Mouse (Mus musculus) layer of hippocampus, postnatal 10 days (tissue): ENCODE measurements around the gene Timm17a. TPM values are rescaled to one million over a fixed set of nuclear protein-coding genes. Genes with fewer than 3 reads are reported as not detected.
A peak's percentile ranks its signal among the peaks of the same experiment; 100 is the strongest.

Source experiments
- DNase-seq, 2 experiments: peaks; one replicate each; pipeline ENCODE4 v3.0.0; 2021; ENCODE audit warnings: low spot score in 2 of 2
- total RNA-seq, 2 experiments: library from RNA; stranded (reverse); gene quantifications; 2 replicates each; pipeline ENCODE4 v1.2.3; 2021

The Timm17a gene
- total RNA-seq, 2 experiments from 2014 or later = 154 to 163 TPM

GRCm38 (mm10) chr1:135281841-135282240 lies 31.7 kb downstream of the Timm17a start:
- DNase-seq = no peak

- peak; percentile 57 to 74 for DNase-seq
Measured at GRCm38 (mm10) chr1:135280646-135281045, 32.9 kb downstream of the Timm17a start.

GRCm38 (mm10) chr1:135271371-135271770 lies 42.2 kb downstream of the Timm17a start:
- DNase-seq = no peak

- no peak for DNase-seq
Measured at GRCm38 (mm10) chr1:135267663-135268446, 45.7 kb downstream of the Timm17a start.

GRCm38 (mm10) chr1:135265834-135266233 lies 47.7 kb downstream of the Timm17a start:
- no peak for DNase-seq

- no peak for DNase-seq
Measured at GRCm38 (mm10) chr1:135263316-135263715, 50.3 kb downstream of the Timm17a start.

- no peak for DNase-seq
Measured at GRCm38 (mm10) chr1:135262329-135262728, 51.2 kb downstream of the Timm17a start.

GRCm38 (mm10) chr1:135260931-135261330 lies 52.6 kb downstream of the Timm17a start:
- no peak for DNase-seq

- DNase-seq = peak; percentile 87 to 88
Measured at GRCm38 (mm10) chr1:135259128-135259436, 54.5 kb downstream of the Timm17a start.

GRCm38 (mm10) chr1:135258380-135259127 lies 55.0 kb downstream of the Timm17a start, which contains the start of gene Elf3:
Elf3 (minus strand) TSS chr1:135258568.
- DNase-seq = peak; percentile 18 to 24

- no peak for DNase-seq
Measured at GRCm38 (mm10) chr1:135256299-135256698, 57.3 kb downstream of the Timm17a start.

GRCm38 (mm10) chr1:135252854-135253253 lies 60.7 kb downstream of the Timm17a start:
- no peak for DNase-seq

GRCm38 (mm10) chr1:135251405-135251804 lies 62.2 kb downstream of the Timm17a start:
- no peak for DNase-seq

- no peak for DNase-seq
Measured at GRCm38 (mm10) chr1:135250706-135251105, 62.9 kb downstream of the Timm17a start.

GRCm38 (mm10) chr1:135248434-135248850 lies 65.1 kb downstream of the Timm17a start:
- DNase-seq = peak; percentile 39 to 49

Other genes with a start within 250 kb of the Timm17a start
- gene Lgr6, start 208.5 kb downstream of the Timm17a start, total RNA-seq = 1 to 10 TPM; 1.4 to 1.8 TPM
- under 1 TPM; 0.11 to 0.14 TPM for gene Ptpn7, start 181.1 kb downstream of the Timm17a start, total RNA-seq
- 100 to 1,000 TPM; 393 to 420 TPM for gene Arl8a, start 167.0 kb downstream of the Timm17a start, total RNA-seq
- gene Gpr37l1, start 146.1 kb downstream of the Timm17a start, total RNA-seq = 100 to 1,000 TPM; 120 to 129 TPM
- gene Elf3, start 55.2 kb downstream of the Timm17a start, total RNA-seq = not detected
- 10 to 100 TPM; 52.2 to 54.7 TPM for gene Rnpep, start 29.7 kb downstream of the Timm17a start, total RNA-seq
- under 1 TPM; 0.30 to 0.62 TPM for gene Lmod1, start 11.0 kb upstream of the Timm17a start, total RNA-seq
- 100 to 1,000 TPM in 1 of 2 experiments, 10 to 100 TPM in 1; 99.4 to 105 TPM for gene Shisa4, start 61.5 kb upstream of the Timm17a start, total RNA-seq
- gene Ipo9, start 116.7 kb upstream of the Timm17a start, total RNA-seq = 100 to 1,000 TPM; 152 to 165 TPM